Comparison of ENCODE assay signal across 12 mouse cellular contexts in genomic region chr2:32294348-32294747, GRCm38 (mm10). TPM values are rescaled to one million over a fixed set of nuclear protein-coding genes. Genes with fewer than 3 reads are reported as not detected.
DNase-seq lines count a peak whose midpoint lies in the region; ATAC-seq and TF ChIP-seq lines count a peak whose summit lies in the region.
"Had no signal": no experiment of that assay in that cellular context is flagged by ENCODE, and none has a peak within 500 bp of the region (broad histone marks: within the 10 kb centered on the region; RNA-seq: fewer than 3 reads in every experiment).

No protein-coding gene starts in this region.

- H3K36me3 ChIP-seq in heart, postnatal 0 days (replicated peaks; ENCODE audit: control insufficient read depth, insufficient read depth, low read length) = peaks cover 57% of the 10 kb centered on the region

- TF ChIP-seq CTCF in heart, postnatal 0 days (IDR thresholded peaks at IDR 0.05; ENCODE audit: low read depth) = no peak

- TF ChIP-seq EP300 in heart, postnatal 0 days (IDR thresholded peaks at IDR 0.05; ENCODE audit: low read depth) = no peak

- ATAC-seq in heart, postnatal 0 days (ENCODE audit: insufficient read depth, low read depth) = peak; percentile 86
- ATAC-seq: inflammation-experienced regulatory T-cells, adult 6 months had no signal

- H3K9ac ChIP-seq in heart, postnatal 0 days (replicated peaks; ENCODE audit: low read depth, low read length) = no peak overlapping the region
- H3K9ac ChIP-seq: stomach, embryonic 15.5 days had no signal

- H3K4me2 ChIP-seq in heart, postnatal 0 days (ENCODE audit: low read depth, low read length) = no peak overlapping the region
- H3K4me2 ChIP-seq: stomach, embryonic 15.5 days had no signal

- peaks cover 15% of the 10 kb centered on the region for H3K4me1 ChIP-seq in heart, postnatal 0 days (ENCODE audit: control insufficient read depth, insufficient read depth)

- WGBS in heart, postnatal 0 days = 21% methylated on average over 8 of the region's 8 CpGs

- no peak overlapping the region for H3K4me3 ChIP-seq in heart, postnatal 0 days (ENCODE audit: low read depth, low read length)
- H3K4me3 ChIP-seq: layer of hippocampus, adult 2 months; stomach, embryonic 15.5 days had no signal

- H3K27ac ChIP-seq in heart, postnatal 0 days (ENCODE audit: low read depth) = peak overlapping the region; percentile 49
- H3K27ac ChIP-seq: layer of hippocampus, adult 2 months; stomach, embryonic 15.5 days had no signal

- peak; percentile 91 for DNase-seq in gastrocnemius, adult 18-20 months (ENCODE audit: low spot score)
- DNase-seq in gastrocnemius, postnatal 4 days (ENCODE audit: low spot score in 2 of 2) = no peak
- DNase-seq in adrenal gland, postnatal 14 days = peak; percentile 71
- DNase-seq in cerebellum, postnatal 36 days = peak; percentile 61 to 71
- peak; percentile 82 for DNase-seq in heart, postnatal 0 days (ENCODE audit: low spot score)
- no peak for DNase-seq in layer of hippocampus, adult 9-11 months
- no peak for DNase-seq in retina, embryonic 14.5 days (ENCODE audit: low spot score)
- no peak for DNase-seq in kidney, adult 11 months
- DNase-seq: retina, postnatal 1 day had no signal

- no peaks in the 10 kb centered on the region for H3K9me3 ChIP-seq in heart, postnatal 0 days (replicated peaks; ENCODE audit: control insufficient read depth, low read length)
- H3K9me3 ChIP-seq: stomach, embryonic 15.5 days had no signal

- H3K27me3 ChIP-seq in heart, postnatal 0 days (ENCODE audit: control insufficient read depth, insufficient read depth, low read length) = no peaks in the 10 kb centered on the region
- H3K27me3 ChIP-seq: stomach, embryonic 15.5 days had no signal

RNA-seq across cellular contexts. Expression of gene Swi5, which starts 6.5 kb away (rescaled TPM):
- total RNA-seq in gastrocnemius, adult 18-20 months (2021) = 100 to 1,000 TPM; 143 to 148 TPM
- 100 to 1,000 TPM; 160 to 162 TPM for total RNA-seq in gastrocnemius, postnatal 4 days (2021)
- 251 and 254 TPM in 2 replicates for total RNA-seq in adrenal gland, postnatal 14 days (2021)
- 248 and 262 TPM in 2 replicates for total RNA-seq in heart, postnatal 0 days (2014; rRNA removed; ENCODE audit: low replicate concordance)
- polyA plus RNA-seq in heart, postnatal 0 days (2015; fragmentation: Nextera tagmentation; extraction: Ambion mirVana) = 330 and 353 TPM in 2 replicates

RNA-seq across cellular contexts. Expression of gene Golga2, which starts 7.2 kb away (rescaled TPM):
- 10 to 100 TPM; 56.7 to 56.9 TPM for total RNA-seq in gastrocnemius, adult 18-20 months (2021)
- total RNA-seq in gastrocnemius, postnatal 4 days (2021) = 10 to 100 TPM; 91.5 to 93.0 TPM
- 69.4 and 72.8 TPM in 2 replicates for total RNA-seq in adrenal gland, postnatal 14 days (2021)
- total RNA-seq in heart, postnatal 0 days (2014; rRNA removed; ENCODE audit: low replicate concordance) = 46.7 and 56.4 TPM in 2 replicates
- polyA plus RNA-seq in heart, postnatal 0 days (2015; fragmentation: Nextera tagmentation; extraction: Ambion mirVana) = 20.8 and 23.4 TPM in 2 replicates

RNA-seq across cellular contexts. Expression of gene Uck1, which starts 34.4 kb away (rescaled TPM):
- 10 to 100 TPM; 11.4 to 11.6 TPM for total RNA-seq in gastrocnemius, adult 18-20 months (2021)
- 10 to 100 TPM; 24.5 to 27.2 TPM for total RNA-seq in gastrocnemius, postnatal 4 days (2021)
- 132 and 137 TPM in 2 replicates for total RNA-seq in adrenal gland, postnatal 14 days (2021)
- 47.2 and 55.1 TPM in 2 replicates for total RNA-seq in heart, postnatal 0 days (2014; rRNA removed; ENCODE audit: low replicate concordance)
- polyA plus RNA-seq in heart, postnatal 0 days (2015; fragmentation: Nextera tagmentation; extraction: Ambion mirVana) = 30.0 and 32.1 TPM in 2 replicates

RNA-seq across cellular contexts. Expression of gene Ciz1, which starts 57.8 kb away (rescaled TPM):
- 10 to 100 TPM; 25.6 to 27.5 TPM for total RNA-seq in gastrocnemius, adult 18-20 months (2021)
- total RNA-seq in gastrocnemius, postnatal 4 days (2021) = 10 to 100 TPM; 53.4 to 60.4 TPM
- total RNA-seq in adrenal gland, postnatal 14 days (2021) = 61.8 and 67.0 TPM in 2 replicates
- 61.9 and 79.9 TPM in 2 replicates for total RNA-seq in heart, postnatal 0 days (2014; rRNA removed; ENCODE audit: low replicate concordance)
- 17.6 and 18.5 TPM in 2 replicates for polyA plus RNA-seq in heart, postnatal 0 days (2015; fragmentation: Nextera tagmentation; extraction: Ambion mirVana)

RNA-seq across cellular contexts. Expression of gene Pomt1, which starts 58.0 kb away (rescaled TPM):
- total RNA-seq in gastrocnemius, adult 18-20 months (2021) = 10 to 100 TPM; 10.2 to 11.1 TPM
- total RNA-seq in gastrocnemius, postnatal 4 days (2021) = 10 to 100 TPM; 15.8 to 17.5 TPM
- total RNA-seq in adrenal gland, postnatal 14 days (2021) = 29.2 and 32.4 TPM in 2 replicates
- total RNA-seq in heart, postnatal 0 days (2014; rRNA removed; ENCODE audit: low replicate concordance) = 19.8 and 21.4 TPM in 2 replicates
- polyA plus RNA-seq in heart, postnatal 0 days (2015; fragmentation: Nextera tagmentation; extraction: Ambion mirVana) = 6.7 and 7.4 TPM in 2 replicates

Comparison
In these comparisons a context has a peak if more than half of its experiments do, and no peak if none do; other contexts are left out.
1. DNase-seq: peak in gastrocnemius, adult 18-20 months (single experiment), adrenal gland, postnatal 14 days (single experiment), cerebellum, postnatal 36 days (2 of 2) and heart, postnatal 0 days (single experiment); none in gastrocnemius, postnatal 4 days (0 of 2), layer of hippocampus, adult 9-11 months (single experiment), retina, embryonic 14.5 days (single experiment) and kidney, adult 11 months (single experiment).